Mouse (Mus musculus): ENCODE data around the gene B4galt2.

Gene B4galt2

GRCm38 (mm10) chr4:117908834-117909453 lies 25.7 kb upstream of the B4galt2 start:
- DNase-seq (ENCODE audit: low spot score in 2 of 2), result no peak

- no peak for DNase-seq (ENCODE audit: low spot score in 2 of 2)
These were observed 22.9 kb upstream of the B4galt2 start for GRCm38 (mm10) chr4:117906196-117906595.

GRCm38 (mm10) chr4:117904761-117905160 lies 21.5 kb upstream of the B4galt2 start:
- no peak for DNase-seq (ENCODE audit: low spot score in 2 of 2)

- DNase-seq (ENCODE audit: low spot score in 2 of 2), result no peak
These were observed 20.8 kb upstream of the B4galt2 start for GRCm38 (mm10) chr4:117904094-117904493.

GRCm38 (mm10) chr4:117898111-117898510 lies 14.8 kb upstream of the B4galt2 start:
- no peak for DNase-seq (ENCODE audit: low spot score in 2 of 2)

GRCm38 (mm10) chr4:117896031-117896430 lies 12.7 kb upstream of the B4galt2 start:
- no peak for DNase-seq (ENCODE audit: low spot score in 2 of 2)

GRCm38 (mm10) chr4:117895339-117895738 lies 12.1 kb upstream of the B4galt2 start:
- no peak for DNase-seq (ENCODE audit: low spot score in 2 of 2)

- DNase-seq (ENCODE audit: low spot score in 2 of 2), result no peak
These were observed 11.3 kb upstream of the B4galt2 start for GRCm38 (mm10) chr4:117894601-117895000.

GRCm38 (mm10) chr4:117893376-117893775 lies 10.1 kb upstream of the B4galt2 start:
- no peak for DNase-seq (ENCODE audit: low spot score in 2 of 2)

- peak; percentile 72 to 88 for DNase-seq (ENCODE audit: low spot score in 2 of 2)
These were observed 8.5 kb upstream of the B4galt2 start, which contains the start of gene Dph2 for GRCm38 (mm10) chr4:117891738-117892161. Gene Dph2, minus strand, starts transcription at chr4:117892032.

GRCm38 (mm10) chr4:117890750-117891149 lies 7.5 kb upstream of the B4galt2 start:
- no peak for DNase-seq (ENCODE audit: low spot score in 2 of 2)

- no peak for DNase-seq (ENCODE audit: low spot score in 2 of 2)
These were observed 6.7 kb upstream of the B4galt2 start for GRCm38 (mm10) chr4:117890031-117890430.

- no peak for DNase-seq (ENCODE audit: low spot score in 2 of 2)
These were observed 6.2 kb upstream of the B4galt2 start for GRCm38 (mm10) chr4:117889471-117889870.

- DNase-seq (ENCODE audit: low spot score in 2 of 2), result no peak
These were observed 4.6 kb upstream of the B4galt2 start for GRCm38 (mm10) chr4:117887920-117888319.

- DNase-seq (ENCODE audit: low spot score in 2 of 2), result peak; percentile 94 to 95
These were observed 3.8 kb upstream of the B4galt2 start, which contains the start of gene Atp6v0b for GRCm38 (mm10) chr4:117887133-117887532. Gene Atp6v0b, minus strand, starts transcription at chr4:117887333.

GRCm38 (mm10) chr4:117886644-117887043 lies 3.4 kb upstream of the B4galt2 start:
- no peak for DNase-seq (ENCODE audit: low spot score in 2 of 2)

GRCm38 (mm10) chr4:117885994-117886393 lies 2.7 kb upstream of the B4galt2 start:
- DNase-seq (ENCODE audit: low spot score in 2 of 2), result no peak

- DNase-seq (ENCODE audit: low spot score in 2 of 2), result no peak
These were observed 1.8 kb upstream of the B4galt2 start for GRCm38 (mm10) chr4:117885093-117885492.

GRCm38 (mm10) chr4:117884146-117884545 lies 859 bp upstream of the B4galt2 start:
- no peak for DNase-seq (ENCODE audit: low spot score in 2 of 2)

GRCm38 (mm10) chr4:117878703-117879102 lies 4.6 kb downstream of the B4galt2 start:
- DNase-seq (ENCODE audit: low spot score in 2 of 2), result no peak

GRCm38 (mm10) chr4:117878301-117878700 lies 5.0 kb downstream of the B4galt2 start:
- no peak for DNase-seq (ENCODE audit: low spot score in 2 of 2)

- DNase-seq (ENCODE audit: low spot score in 2 of 2), result no peak
These were observed 9.7 kb downstream of the B4galt2 start for GRCm38 (mm10) chr4:117873615-117874014.

GRCm38 (mm10) chr4:117872471-117872886 lies 10.8 kb downstream of the B4galt2 start, which contains the start of gene Ccdc24:
Gene Ccdc24, minus strand, starts transcription at chr4:117872557.
- no peak for DNase-seq (ENCODE audit: low spot score in 2 of 2)

- no peak for DNase-seq (ENCODE audit: low spot score in 2 of 2)
These were observed 11.5 kb downstream of the B4galt2 start for GRCm38 (mm10) chr4:117871787-117872186.

Measured in right cerebral cortex, postnatal 36 days (tissue).